Mouse (Mus musculus): ENCODE results near the gene Arvcf.

The Arvcf gene

GRCm38 (mm10) chr16:18347931-18348600 is at the start of gene Arvcf, which contains the start of gene Tango2:
Gene Arvcf (plus strand): TSS chr16:18348182.
Gene Tango2 (minus strand): TSS chr16:18348103.
- peak; percentile 85 for DNase-seq (ENCODE audit: low spot score)

- no peak for DNase-seq (ENCODE audit: low spot score)
Measured at GRCm38 (mm10) chr16:18308159-18308558, 39.8 kb upstream of the Arvcf start.

DNA sequence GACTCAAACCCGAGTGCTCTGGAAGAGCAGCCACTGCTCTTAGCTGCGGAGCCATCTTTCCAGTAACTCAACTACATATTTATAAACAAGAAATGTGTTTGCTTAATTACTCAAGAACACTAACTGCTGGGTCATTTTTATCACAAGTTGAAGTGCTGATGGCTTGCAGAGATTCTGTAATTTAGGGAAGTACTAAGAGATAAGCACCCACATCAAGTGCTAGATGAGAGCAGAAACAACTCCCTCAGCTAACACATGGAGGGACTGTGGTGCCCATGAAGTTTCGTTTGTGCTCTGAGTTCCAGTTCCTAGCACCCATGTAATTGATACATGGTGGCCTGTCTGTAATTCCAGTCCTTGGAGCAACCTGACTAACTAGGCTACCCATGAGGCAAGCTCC is 29.0 kb upstream of the Arvcf start:
- no peak for DNase-seq (ENCODE audit: low spot score)

DNA sequence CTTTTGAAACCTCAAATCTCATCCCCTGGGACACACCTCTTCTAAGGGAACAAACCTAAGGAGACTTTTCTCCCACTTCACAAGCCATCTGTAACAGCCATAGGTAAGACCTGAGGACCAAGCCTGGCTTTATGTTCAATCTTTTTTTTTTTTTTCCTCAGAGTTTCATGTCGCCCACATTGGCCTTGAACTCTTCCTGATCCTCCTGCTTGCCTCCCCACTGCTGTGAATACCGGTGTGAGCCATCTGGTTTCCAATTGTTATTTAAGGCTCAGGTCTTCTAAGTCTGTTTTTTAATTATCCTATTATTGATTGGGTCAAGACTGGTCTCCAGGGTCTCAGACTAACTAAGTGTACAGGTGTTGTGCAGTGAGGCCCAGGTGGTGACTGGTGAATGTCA is 26.5 kb upstream of the Arvcf start:
- DNase-seq (ENCODE audit: low spot score), result no peak

GRCm38 (mm10) chr16:18323460-18323859 is 24.5 kb upstream of the Arvcf start:
- no peak for DNase-seq (ENCODE audit: low spot score)

DNA sequence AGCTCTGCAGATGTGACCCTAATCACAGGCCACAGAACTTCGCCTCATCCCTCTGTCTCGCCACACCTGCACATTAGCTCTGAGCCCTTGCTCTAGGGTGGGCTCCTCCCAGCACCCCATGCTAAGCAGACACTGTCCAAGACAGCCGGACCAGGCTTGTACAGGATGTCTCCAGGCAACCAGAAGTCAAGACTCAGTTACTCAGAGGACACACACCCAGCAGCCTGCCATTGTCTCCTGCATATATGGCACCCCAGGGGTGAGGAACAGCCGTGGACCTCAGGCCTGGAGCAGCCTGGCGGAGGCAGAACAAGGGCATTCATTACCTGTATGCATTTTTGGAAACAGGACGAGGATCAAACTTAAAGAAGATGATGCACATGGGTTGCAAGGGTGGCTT is 24.0 kb upstream of the Arvcf start:
- no peak for DNase-seq (ENCODE audit: low spot score)

DNA sequence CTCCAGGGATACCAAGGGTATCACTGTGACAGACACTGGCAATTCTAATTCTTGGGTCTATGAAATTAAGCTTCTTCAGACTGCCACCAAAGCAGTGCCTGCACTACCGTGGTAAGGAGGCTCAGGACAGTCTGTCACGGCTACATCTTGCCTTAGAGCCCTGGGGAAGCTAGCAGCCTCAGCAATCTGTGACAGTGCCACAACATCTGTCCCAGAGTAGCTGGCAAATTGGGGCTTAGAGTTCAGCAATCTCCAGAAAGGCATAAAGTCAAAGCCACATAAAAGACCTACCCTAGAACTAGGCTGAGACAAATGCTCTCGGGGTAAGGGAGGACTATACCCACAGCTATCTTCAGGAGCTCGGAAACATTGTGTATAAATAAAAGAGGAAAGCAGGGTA is 22.2 kb upstream of the Arvcf start:
- DNase-seq (ENCODE audit: low spot score), result no peak

GRCm38 (mm10) chr16:18327936-18328335 is 20.0 kb upstream of the Arvcf start:
- DNase-seq (ENCODE audit: low spot score), result no peak

DNA sequence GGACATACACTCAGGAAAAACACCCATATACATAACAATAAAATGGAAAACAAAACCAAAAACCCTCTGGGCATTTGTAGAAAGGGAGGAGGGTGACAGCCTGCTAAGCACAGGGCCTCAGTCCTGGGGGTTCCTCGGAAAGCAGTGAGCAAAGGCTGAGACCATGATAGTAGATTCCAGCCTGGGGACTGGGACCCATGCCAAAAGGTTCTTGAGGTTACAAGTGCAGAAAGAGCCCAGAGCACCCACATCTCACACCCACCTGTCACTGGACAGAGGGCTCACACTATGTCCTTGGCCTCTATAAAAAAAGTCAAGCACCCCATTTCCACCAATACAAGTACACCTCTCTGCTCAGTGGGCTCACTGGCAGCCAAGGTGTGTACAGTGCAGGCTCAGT is 19.5 kb upstream of the Arvcf start:
- DNase-seq (ENCODE audit: low spot score), result no peak

DNA sequence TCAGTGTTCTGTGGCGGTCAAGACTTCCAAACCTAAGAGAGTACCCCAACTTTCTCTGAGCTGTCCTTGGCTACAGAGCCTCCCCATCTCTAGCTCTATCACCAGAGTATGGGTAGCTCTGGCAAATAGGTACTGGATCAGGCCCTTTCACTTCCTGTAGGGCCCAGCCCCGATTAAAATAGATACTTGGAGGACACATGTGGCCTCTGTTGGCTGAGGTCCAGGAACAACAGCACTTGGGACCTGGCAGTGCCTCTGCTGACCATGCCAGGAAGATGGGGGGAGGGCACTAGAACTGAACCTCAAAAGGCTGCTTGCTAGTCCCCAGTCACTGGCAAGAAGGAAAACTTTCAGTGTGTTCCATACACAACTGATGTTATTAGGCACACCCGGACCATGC is 14.0 kb upstream of the Arvcf start:
- no peak for DNase-seq (ENCODE audit: low spot score)

- DNase-seq (ENCODE audit: low spot score), result no peak
Measured at GRCm38 (mm10) chr16:18335981-18336380, 12.0 kb upstream of the Arvcf start.

- DNase-seq (ENCODE audit: low spot score), result no peak
Measured at GRCm38 (mm10) chr16:18337261-18337660, 10.7 kb upstream of the Arvcf start.

DNA sequence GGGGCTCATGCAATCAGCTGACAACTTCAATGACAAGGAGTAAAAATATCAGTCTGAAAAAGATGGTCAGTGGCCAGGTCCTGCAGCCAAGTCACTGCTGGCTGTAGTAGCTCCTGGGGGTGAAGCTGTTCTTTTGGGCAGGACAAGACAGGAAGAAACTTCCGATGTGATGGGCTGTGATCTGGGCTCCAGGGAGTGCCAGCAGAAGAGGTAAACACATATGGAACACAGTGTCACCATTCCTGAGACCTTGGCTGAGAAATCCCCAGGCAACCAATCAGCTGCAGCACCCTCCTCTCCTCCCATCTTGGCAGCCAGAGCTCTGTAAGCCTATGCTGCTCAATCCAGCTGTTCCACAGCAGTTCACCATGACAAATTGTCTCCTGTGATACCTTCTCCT is 8.1 kb upstream of the Arvcf start:
- no peak for DNase-seq (ENCODE audit: low spot score)

DNA sequence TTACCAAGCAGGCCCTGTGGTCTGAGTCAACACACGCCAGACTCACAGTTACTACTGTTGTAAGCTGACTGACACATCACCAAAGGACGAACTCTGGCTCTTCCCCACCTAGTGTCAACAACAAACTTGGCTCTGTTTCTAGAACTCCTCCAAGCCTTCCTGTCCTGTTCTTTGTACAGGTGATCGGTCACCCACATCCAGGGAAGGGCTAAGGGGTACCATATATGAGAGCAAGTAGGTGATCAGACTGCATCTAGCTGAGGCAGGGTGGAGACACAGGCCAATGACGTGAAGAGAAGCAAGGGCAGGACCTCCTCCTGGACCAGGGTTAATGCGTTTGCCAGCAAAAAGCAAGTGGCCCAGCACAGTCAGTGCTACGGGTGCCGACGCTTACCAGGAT is 6.4 kb upstream of the Arvcf start:
- no peak for DNase-seq (ENCODE audit: low spot score)

DNA sequence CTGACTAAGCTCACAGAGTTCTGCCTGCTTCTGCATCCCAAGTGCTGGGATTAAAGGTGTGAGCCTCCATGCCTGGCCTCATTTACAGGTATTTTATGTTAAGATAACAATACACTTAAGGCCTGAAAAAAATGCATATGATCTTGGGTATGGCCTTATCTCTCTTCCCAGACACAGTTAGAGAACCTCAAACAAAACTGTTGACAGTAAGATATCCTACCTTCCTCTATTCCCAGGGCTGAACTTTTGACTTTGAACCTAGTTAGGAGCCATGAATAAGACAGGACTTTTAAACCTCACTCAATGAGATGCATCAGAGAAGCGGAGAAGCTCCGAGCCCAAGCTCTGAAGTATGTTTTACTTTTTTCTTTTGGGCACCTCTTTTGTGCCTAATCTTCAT is 5.9 kb upstream of the Arvcf start:
- no peak for DNase-seq (ENCODE audit: low spot score)

DNA sequence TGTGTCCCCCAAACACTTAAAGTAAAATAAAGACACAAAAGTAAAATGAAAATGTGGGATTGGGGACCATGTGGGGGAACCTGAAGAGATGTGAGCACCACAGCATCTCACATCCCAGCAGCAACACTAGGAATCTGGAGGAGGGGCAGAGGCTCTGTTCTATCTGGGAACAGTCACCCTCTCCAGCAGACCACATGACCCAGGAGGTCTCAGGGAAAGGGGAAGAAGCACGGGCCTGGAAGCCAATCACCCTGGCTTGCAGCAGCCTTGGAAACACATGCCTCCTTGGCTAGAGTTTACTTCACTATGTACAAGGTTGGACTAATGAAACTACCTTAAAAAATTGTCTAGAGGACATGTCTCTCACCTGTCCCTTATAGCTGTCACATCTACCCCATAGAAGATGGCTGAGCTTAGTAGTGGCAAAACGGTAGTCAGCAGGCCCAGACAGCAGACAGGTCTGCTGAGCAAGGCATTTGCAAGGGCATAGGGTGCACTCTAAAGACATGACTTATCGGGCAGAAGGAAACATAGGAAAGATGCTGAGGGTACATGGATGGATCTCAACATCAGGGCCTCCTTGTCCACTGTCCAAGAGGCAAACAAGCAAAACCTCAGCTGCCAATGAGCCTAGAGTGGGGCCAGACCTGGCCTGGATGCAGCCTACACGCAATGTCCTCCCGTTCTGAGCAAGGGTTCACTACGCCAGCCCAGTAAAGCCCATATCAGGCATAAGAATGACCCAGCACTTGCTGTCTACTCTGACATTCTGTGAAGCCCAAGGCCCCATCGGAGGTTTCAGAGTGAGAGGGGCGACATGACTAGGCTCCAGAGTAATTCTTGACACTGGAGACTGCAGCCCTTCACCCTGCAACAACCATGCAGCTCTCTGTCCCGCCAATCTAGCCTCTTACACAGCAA is 5.1 kb upstream of the Arvcf start:
- DNase-seq (ENCODE audit: low spot score), result no peak

DNA sequence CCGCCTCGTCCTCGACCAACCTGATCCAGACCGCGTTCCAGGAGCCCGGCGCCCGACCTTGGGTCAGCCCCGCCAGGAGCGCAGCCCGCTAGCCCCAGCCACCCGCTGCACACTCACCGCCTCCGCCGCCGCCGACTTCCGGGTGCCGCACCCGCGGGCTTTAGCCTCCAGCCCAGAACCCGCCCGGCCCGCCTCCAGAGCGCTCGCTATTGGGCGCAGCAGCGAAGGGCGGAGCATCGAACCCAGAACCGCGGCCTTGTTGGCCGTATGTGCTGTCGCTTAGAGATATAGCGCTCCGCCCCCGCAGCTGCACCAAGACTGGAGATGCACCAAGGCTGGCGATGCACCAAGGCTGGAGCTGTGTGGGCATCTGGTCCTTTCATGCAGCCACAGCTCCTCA is 4.2 kb upstream of the Arvcf start:
- peak; percentile 94 for DNase-seq (ENCODE audit: low spot score)

DNA sequence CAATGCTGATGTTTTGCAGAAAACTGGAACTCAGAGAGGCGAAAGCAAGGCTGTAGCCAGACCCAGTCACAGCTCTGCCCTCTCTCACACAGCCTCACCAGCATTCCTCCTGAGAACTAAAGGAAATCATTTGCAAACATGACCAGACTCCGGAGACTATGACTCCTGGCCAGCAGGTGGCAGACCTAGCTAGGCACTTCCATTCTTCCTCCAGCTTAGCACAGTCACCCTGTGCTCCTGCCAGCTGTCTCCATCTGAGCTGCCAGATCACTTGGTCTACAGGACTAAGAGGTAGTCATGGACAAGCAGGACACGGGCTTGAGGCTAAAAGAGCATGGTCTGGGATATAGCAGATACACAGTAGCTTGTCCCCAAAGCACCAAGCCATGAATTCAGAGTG is 2.7 kb upstream of the Arvcf start:
- DNase-seq (ENCODE audit: low spot score), result peak; percentile 82

GRCm38 (mm10) chr16:18348601-18349175 is 706 bp downstream of the Arvcf start:
- DNase-seq (ENCODE audit: low spot score), result no peak

DNA sequence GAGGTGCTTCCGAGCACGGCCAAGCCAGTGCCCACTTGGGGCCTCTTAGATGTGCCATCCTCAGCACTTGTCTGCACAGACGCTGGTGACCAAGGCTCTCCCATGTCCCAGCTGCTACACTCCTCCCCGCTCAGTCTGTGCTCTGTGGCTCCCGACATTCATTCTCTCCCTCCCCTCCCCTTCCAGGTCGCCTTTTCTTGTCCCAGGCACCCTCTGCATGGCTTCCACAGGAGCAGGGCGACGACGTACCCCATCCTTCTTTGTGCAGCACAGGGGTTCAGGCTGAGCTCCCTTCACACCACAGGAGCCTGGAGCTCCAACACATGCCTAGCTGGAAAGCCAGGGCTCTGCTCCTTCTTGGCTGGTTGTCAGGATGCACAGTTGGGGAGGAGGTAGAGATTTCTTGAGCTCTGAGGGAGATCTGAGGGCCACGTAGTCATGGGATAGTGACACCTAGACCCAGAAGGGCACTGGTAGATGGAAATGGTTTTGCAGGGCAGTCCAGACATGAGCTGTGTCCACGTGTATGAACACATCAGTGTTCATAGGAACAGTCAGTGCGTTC is 1.9 kb downstream of the Arvcf start:
- no peak for DNase-seq (ENCODE audit: low spot score)

- no peak for DNase-seq (ENCODE audit: low spot score)
Measured at GRCm38 (mm10) chr16:18351313-18352055, 3.5 kb downstream of the Arvcf start.

- DNase-seq (ENCODE audit: low spot score), result no peak
Measured at GRCm38 (mm10) chr16:18353106-18353505, 5.1 kb downstream of the Arvcf start.

Measured in layer of hippocampus, adult 9-10 months (tissue).